Mouse (Mus musculus): Measurements from ENCODE around the gene Tenm2. TPM values are rescaled to one million over a fixed set of nuclear protein-coding genes. Genes with fewer than 3 reads are reported as not detected.

The Tenm2 gene
- polyA plus RNA-seq, 1 experiment from 2014 or later: 5.6 TPM

DNA sequence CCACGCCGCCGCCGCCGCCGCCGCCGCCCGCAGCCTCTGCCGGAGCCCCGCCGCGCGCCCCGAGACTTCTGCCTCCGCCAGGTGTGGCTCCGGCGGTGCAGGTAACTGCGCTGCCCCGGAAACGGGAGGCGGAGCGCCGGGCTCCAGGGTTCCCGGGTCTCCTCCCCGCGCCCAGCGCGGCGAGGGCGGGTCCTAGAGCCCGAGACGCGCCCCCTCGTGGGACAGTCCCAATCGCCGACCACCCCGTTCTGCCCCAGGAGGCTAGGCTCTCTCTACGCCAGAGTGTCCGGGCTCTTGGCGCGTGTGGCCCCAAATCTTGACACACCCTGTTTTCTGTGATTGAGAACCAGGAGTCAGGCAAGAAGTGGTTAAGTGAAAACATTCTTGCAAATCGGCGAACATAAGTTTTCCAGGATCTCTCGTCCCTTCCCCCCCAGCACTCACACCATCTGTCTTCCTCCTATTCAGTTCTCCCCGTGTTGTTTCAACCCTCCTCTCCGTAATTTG, 1255.3 kb downstream of the Tenm2 start, which contains the start of gene Wwc1:
TSS of gene Wwc1 (minus strand) at position 117 of the 507 bp plus-strand sequence.
- Histone ChIP-seq H3K4me2 (peak within 1 kb of the TSS; percentile 95), H3K27ac (no peak within 1 kb of the TSS), H3K36me3 (no peaks in the 10 kb centered on the region), H3K27me3 (peaks cover 37% of the 10 kb centered on the region), H3K9me3 (no peaks in the 10 kb centered on the region), H3K9ac (peak within 1 kb of the TSS; percentile 64), H3K4me3 (peak within 1 kb of the TSS; percentile 76), H3K4me1 (peaks cover 19% of the 10 kb centered on the region)
- no peak for ATAC-seq (ENCODE audit: insufficient number of reproducible peaks, low FRiP score, low TSS enrichment, low read depth)
- WGBS: 0% methylated on average over 41 of the region's 47 CpGs

DNA sequence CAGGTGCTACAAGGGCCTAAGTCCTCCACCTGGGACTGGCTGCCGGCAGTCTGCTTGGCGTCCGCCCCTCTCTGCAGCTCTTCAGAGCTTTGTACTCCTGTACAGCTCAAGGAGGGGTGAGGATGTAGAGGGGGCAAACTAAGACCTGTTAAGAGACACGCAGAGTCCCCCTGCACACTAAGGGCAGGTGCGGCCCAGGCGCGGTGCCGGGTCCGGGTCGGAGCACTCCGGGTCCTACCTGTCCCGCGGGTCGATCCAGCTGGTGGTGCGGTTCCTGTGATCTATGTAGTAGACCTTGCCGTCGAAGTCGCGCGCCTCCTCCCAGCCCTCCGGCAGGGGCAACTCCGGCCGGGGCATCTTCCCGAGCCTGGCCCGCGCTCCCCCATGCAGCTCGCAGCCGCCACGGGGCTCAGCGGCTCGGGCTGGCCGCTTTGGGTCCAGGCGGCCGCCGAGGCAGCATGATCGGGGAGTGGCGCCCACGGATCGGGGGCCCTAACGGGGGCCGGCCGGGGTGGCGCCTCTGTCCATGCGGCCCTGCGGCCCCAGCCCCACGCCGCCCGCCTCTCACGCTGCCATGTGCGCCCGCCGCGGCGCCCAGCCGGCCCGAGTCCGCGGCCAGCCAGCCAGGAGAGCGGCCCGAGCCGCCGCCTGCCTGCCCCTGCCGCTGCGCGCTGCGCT, 1255.9 kb downstream of the Tenm2 start:
- 0 out of 2 replicates have a peak, but pooled peaks have one; percentile 22 for ATAC-seq (ENCODE audit: insufficient number of reproducible peaks, low FRiP score, low TSS enrichment, low read depth)
- Histone ChIP-seq H3K4me1 (peaks cover 19% of the 10 kb centered on the region), H3K4me3 (peak overlapping the region; percentile 76), H3K27ac (no peak overlapping the region), H3K36me3 (no peaks in the 10 kb centered on the region), H3K4me2 (peak overlapping the region; percentile 95), H3K9me3 (no peaks in the 10 kb centered on the region), H3K9ac (peak overlapping the region; percentile 64), H3K27me3 (peaks cover 37% of the 10 kb centered on the region)
- WGBS: 1% methylated on average over 50 of the region's 66 CpGs

DNA sequence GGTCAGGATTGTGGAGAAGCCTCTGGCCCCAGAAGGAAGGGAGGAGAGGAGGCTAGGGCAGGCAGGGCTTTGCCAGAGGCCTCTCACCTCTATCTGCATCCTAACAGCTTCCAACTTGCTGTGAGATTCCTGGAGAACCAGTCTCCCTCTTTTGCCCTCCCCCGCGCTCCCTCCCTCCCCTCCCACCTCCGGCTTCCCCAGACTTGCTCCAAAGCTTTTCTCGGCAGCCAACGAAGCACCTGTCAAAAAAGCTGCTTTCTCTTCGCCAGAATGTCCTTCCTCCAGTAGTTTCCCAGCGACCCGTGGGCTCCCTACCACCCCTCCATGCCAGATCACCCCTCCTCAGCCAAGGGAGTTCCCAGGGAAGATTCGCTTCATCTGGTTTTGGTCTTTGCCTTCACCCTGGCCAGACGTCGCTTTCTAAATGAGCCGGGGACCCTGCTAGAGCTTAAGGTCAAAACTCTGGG, 1256.5 kb downstream of the Tenm2 start:
- Histone ChIP-seq H3K27ac (no peak overlapping the region), H3K9me3 (no peaks in the 10 kb centered on the region), H3K4me1 (peaks cover 19% of the 10 kb centered on the region), H3K4me3 (peak overlapping the region; percentile 76), H3K4me2 (peak overlapping the region; percentile 95), H3K36me3 (no peaks in the 10 kb centered on the region), H3K27me3 (peaks cover 37% of the 10 kb centered on the region), H3K9ac (peak overlapping the region; percentile 64; the same call in 1 of the 2 replicates)
- ATAC-seq (ENCODE audit: insufficient number of reproducible peaks, low FRiP score, low TSS enrichment, low read depth): no peak
- WGBS: 2% methylated on average over 12 of the region's 12 CpGs

DNA sequence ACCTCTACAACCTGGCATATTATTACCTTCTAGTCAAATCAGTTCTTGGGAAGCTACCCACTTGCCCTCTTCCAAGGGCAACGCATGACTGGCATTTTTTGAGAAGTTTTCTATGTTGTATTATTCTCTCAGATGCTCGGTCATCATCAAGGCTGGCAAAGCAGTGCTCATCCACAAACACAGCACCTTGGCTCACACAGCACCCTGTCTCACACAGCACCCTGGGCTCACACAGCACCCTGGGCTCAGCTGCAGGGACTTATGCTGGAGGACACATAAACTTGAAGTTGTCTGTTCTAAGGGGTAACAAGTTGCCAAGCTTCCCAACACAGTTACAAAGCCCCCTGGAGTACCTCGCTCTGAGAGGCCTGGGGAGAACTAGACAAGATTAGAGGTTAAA, 1258.0 kb downstream of the Tenm2 start:
- no peak overlapping the region for H3K9ac ChIP-seq
- H3K4me1 ChIP-seq: peaks cover 19% of the 10 kb centered on the region
- no peaks in the 10 kb centered on the region for H3K9me3 ChIP-seq
- no peaks in the 10 kb centered on the region for H3K36me3 ChIP-seq
- peaks cover 32% of the 10 kb centered on the region for H3K27me3 ChIP-seq
- no peak overlapping the region for H3K4me3 ChIP-seq
- no peak for ATAC-seq (ENCODE audit: insufficient number of reproducible peaks, low FRiP score, low TSS enrichment, low read depth)
- WGBS: 83% methylated on average over 3 of the region's 3 CpGs
- H3K27ac ChIP-seq: no peak overlapping the region
- no peak overlapping the region for H3K4me2 ChIP-seq

DNA sequence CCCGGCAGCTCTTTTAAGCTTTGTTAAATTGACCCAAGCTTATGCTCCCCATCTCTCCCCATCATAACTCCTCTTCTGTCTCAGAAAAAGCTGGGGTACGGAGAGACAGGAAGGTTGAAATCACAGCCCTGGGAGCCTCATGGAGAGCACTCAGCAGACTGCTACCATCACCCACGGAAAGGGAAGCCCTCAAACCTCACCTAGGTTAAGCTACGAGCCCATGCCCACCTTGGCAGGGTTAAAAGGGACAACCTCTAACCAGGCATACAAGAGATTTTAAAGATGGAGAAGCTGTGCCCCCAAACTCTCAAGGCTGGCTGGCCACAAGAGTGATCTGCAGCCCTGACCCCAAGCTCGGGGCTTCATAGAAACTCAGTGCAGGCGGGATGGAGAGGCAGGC, 1258.7 kb downstream of the Tenm2 start:
- no peak overlapping the region for H3K4me2 ChIP-seq
- H3K9ac ChIP-seq: no peak overlapping the region
- H3K27me3 ChIP-seq: peaks cover 31% of the 10 kb centered on the region

GRCm38 (mm10) chr11:35976482-35976881, 1259.3 kb downstream of the Tenm2 start:
- 44% methylated on average over 6 of the region's 6 CpGs for WGBS
- Histone ChIP-seq H3K27ac (no peak overlapping the region), H3K36me3 (no peaks in the 10 kb centered on the region), H3K4me2 (no peak overlapping the region), H3K4me1 (peaks cover 20% of the 10 kb centered on the region), H3K27me3 (peaks cover 25% of the 10 kb centered on the region), H3K9ac (no peak overlapping the region), H3K4me3 (no peak overlapping the region), H3K9me3 (no peaks in the 10 kb centered on the region)
- ATAC-seq (ENCODE audit: insufficient number of reproducible peaks, low FRiP score, low TSS enrichment, low read depth): no peak

More for the DNA sequence above, 1258.7 kb downstream of the Tenm2 start:
- peaks cover 19% of the 10 kb centered on the region for H3K4me1 ChIP-seq
- no peak overlapping the region for H3K4me3 ChIP-seq
- ATAC-seq (ENCODE audit: insufficient number of reproducible peaks, low FRiP score, low TSS enrichment, low read depth): no peak
- no peak overlapping the region for H3K27ac ChIP-seq
- H3K36me3 ChIP-seq: no peaks in the 10 kb centered on the region
- H3K9me3 ChIP-seq: no peaks in the 10 kb centered on the region
- WGBS: 59% methylated on average over 6 of the region's 6 CpGs

- Histone ChIP-seq H3K4me1 (peaks cover 21% of the 10 kb centered on the region), H3K27ac (no peak overlapping the region), H3K4me3 (no peak overlapping the region), H3K9ac (no peak overlapping the region), H3K27me3 (peaks cover 21% of the 10 kb centered on the region), H3K36me3 (no peaks in the 10 kb centered on the region), H3K9me3 (no peaks in the 10 kb centered on the region), H3K4me2 (no peak overlapping the region)
- 73% methylated on average over 6 of the region's 6 CpGs for whole genome bisulfite sequencing
- no peak for ATAC-seq (ENCODE audit: insufficient number of reproducible peaks, low FRiP score, low TSS enrichment, low read depth)
These were observed 1260.9 kb downstream of the Tenm2 start for GRCm38 (mm10) chr11:35974632-35975450.

DNA sequence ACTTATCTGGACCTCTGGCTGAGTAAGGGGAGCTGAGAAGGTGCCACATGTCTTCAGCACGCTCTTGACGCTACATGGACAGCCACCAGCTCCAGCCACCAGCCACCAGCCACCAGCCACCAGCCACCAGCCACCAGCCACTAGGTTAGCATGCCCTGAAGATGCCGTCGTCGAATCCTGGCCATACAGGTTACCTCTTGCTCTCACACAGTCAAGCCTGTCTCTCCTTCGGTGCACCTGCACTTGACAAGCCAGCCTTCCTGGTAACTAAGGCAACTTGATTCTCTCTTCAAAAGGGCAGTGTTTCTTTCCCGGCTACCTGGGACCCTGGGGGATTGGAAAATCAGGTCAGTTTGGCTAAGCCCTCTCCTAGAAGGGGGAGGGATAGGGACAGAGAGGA, 1262.6 kb downstream of the Tenm2 start:
- Histone ChIP-seq H3K4me1 (peaks cover 12% of the 10 kb centered on the region), H3K9ac (no peak overlapping the region), H3K27ac (no peak overlapping the region), H3K36me3 (no peaks in the 10 kb centered on the region), H3K4me2 (no peak overlapping the region), H3K27me3 (peaks cover 4% of the 10 kb centered on the region; the same call in 1 of the 2 replicates), H3K9me3 (no peaks in the 10 kb centered on the region), H3K4me3 (no peak overlapping the region)
- WGBS: 51% methylated on average over 7 of the region's 7 CpGs
- no peak for ATAC-seq (ENCODE audit: insufficient number of reproducible peaks, low FRiP score, low TSS enrichment, low read depth)

GRCm38 (mm10) chr11:35972270-35972931, 1263.4 kb downstream of the Tenm2 start:
- Histone ChIP-seq H3K36me3 (no peaks in the 10 kb centered on the region), H3K9me3 (no peaks in the 10 kb centered on the region), H3K4me3 (no peak overlapping the region), H3K27me3 (no peaks in the 10 kb centered on the region), H3K9ac (no peak overlapping the region), H3K4me2 (no peak overlapping the region), H3K27ac (no peak overlapping the region), H3K4me1 (peaks cover 12% of the 10 kb centered on the region)
- WGBS: 23% methylated on average over 6 of the region's 6 CpGs
- ATAC-seq (ENCODE audit: insufficient number of reproducible peaks, low FRiP score, low TSS enrichment, low read depth): no peak

GRCm38 (mm10) chr11:35970806-35971705, 1264.7 kb downstream of the Tenm2 start:
- Histone ChIP-seq H3K4me2 (no peak overlapping the region), H3K9ac (no peak overlapping the region), H3K4me1 (peaks cover 6% of the 10 kb centered on the region), H3K4me3 (no peak overlapping the region), H3K27me3 (no peaks in the 10 kb centered on the region), H3K36me3 (no peaks in the 10 kb centered on the region), H3K9me3 (no peaks in the 10 kb centered on the region), H3K27ac (no peak overlapping the region)
- ATAC-seq (ENCODE audit: insufficient number of reproducible peaks, low FRiP score, low TSS enrichment, low read depth): no peak
- WGBS: 67% methylated on average over 19 of the region's 19 CpGs

DNA sequence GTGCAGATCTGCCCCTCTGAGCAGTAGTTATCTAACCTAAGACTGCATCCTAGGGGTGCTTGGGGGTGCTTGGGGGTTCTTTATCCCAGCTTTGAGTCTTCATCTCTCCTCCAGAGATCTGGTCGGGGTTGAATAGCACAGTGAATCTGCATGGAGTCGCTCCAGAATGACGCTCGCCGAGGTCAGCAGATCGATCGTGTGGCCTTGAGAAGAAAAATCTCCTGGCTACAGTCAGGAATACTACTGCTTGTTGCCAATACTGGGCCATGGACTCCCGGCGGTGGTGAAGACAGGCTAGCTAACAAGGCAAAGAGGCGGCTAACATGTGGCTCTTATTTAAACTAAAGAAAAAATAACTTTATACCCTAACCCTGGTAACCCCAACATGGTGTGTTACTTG, 1267.5 kb downstream of the Tenm2 start:
- no peak overlapping the region for H3K27ac ChIP-seq
- WGBS: 89% methylated on average over 10 of the region's 10 CpGs
- no peak overlapping the region for H3K9ac ChIP-seq
- H3K27me3 ChIP-seq: no peaks in the 10 kb centered on the region
- no peak overlapping the region for H3K4me2 ChIP-seq
- H3K4me1 ChIP-seq: peaks cover 6% of the 10 kb centered on the region
- H3K36me3 ChIP-seq: no peaks in the 10 kb centered on the region
- no peak overlapping the region for H3K4me3 ChIP-seq
- H3K9me3 ChIP-seq: no peaks in the 10 kb centered on the region
- no peak for ATAC-seq (ENCODE audit: insufficient number of reproducible peaks, low FRiP score, low TSS enrichment, low read depth)
